Mouse (Mus musculus) hindbrain, postnatal 0 days (tissue): ENCODE results near the gene Pex6. TPM values are rescaled to one million over a fixed set of nuclear protein-coding genes. Genes with fewer than 3 reads are reported as not detected.

Source experiments
- ATAC-seq: fragments of 200-750 bp; cut with Nextera tagmentation; 2 replicates; pipeline ENCODE4 v1.8.0; 2017; ENCODE audit warnings: mild to moderate bottlenecking, moderate TSS enrichment, moderate library complexity
- DNase-seq: peaks from one replicate; pipeline ENCODE4 v3.0.0-alpha.2; 2015; ENCODE audit warnings: low spot score
- H3K27ac ChIP-seq: fragments of 300-500 bp; sonication (generic); 2 replicates; pipeline ENCODE4 v1.5.1; 2014; ENCODE audit warnings: mild to moderate bottlenecking
- H3K27me3 ChIP-seq: fragments of 300-500 bp; sonication (generic); 2 replicates; pipeline ENCODE4 v1.6.1; 2014; ENCODE audit warnings: low read length, mixed read lengths; ENCODE audit not compliant: insufficient read depth
- H3K36me3 ChIP-seq: fragments of 300-500 bp; sonication (generic); 2 replicates; pipeline ENCODE4 v1.6.1; 2014; ENCODE audit warnings: low read length, mixed read lengths; ENCODE audit not compliant: insufficient read depth
- H3K4me1 ChIP-seq: fragments of 300-500 bp; sonication (generic); 2 replicates; pipeline ENCODE4 v1.6.1; 2014; ENCODE audit warnings: antibody characterized with exemption, low read length, mixed read lengths; ENCODE audit not compliant: insufficient read depth
- H3K4me2 ChIP-seq: fragments of 300-500 bp; sonication (generic); 2 replicates; pipeline ENCODE4 v1.6.1; 2014; ENCODE audit warnings: low read depth, mild to moderate bottlenecking, low read length, moderate library complexity, mixed read lengths
- H3K4me3 ChIP-seq: fragments of 300-500 bp; sonication (generic); 2 replicates; pipeline ENCODE4 v1.5.1; 2014; ENCODE audit warnings: low read length
- H3K9ac ChIP-seq: fragments of 300-500 bp; sonication (generic); replicated peaks from 2 replicates; pipeline ENCODE4 v1.6.1; 2014; ENCODE audit warnings: mild to moderate bottlenecking, low read length, moderate library complexity, mixed read lengths
- H3K9me3 ChIP-seq: fragments of 300-500 bp; sonication (generic); 2 replicates; pipeline ENCODE4 v1.6.1; 2016; ENCODE audit warnings: low read length, mixed read lengths
- CTCF ChIP-seq: IDR thresholded peaks from 2 replicates; pipeline ENCODE4 v1.5.1; 2016; ENCODE audit warnings: antibody characterized with exemption, control low read depth, low read depth
- WGBS: fragments of 180-500 bp; shearing (Covaris S2); extraction: QIAGEN DNeasy Blood & Tissue Kit; methylation state at CpG from one replicate; pipeline ENCODE4 v1.1.7; 2014; 5-methylcytosine and 5-hydroxymethylcytosine counted together
- polyA plus RNA-seq: library from polyadenylated mRNA; unstranded; fragments of >200 nt; fragmentation: Nextera tagmentation; extraction: Ambion mirVana; gene quantifications from 2 replicates; pipeline ENCODE4 v1.2.1, GENCODE M21; 2015
- total RNA-seq: library from RNA; depleted of rRNA; stranded (reverse); fragments of >200 nt; gene quantifications from 2 replicates; pipeline ENCODE4 v1.2.3, GENCODE M21; 2014

Gene Pex6
- total and polyA plus RNA-seq, 2 experiments from 2014 or later = 18.1 to 41.7 TPM

DNA sequence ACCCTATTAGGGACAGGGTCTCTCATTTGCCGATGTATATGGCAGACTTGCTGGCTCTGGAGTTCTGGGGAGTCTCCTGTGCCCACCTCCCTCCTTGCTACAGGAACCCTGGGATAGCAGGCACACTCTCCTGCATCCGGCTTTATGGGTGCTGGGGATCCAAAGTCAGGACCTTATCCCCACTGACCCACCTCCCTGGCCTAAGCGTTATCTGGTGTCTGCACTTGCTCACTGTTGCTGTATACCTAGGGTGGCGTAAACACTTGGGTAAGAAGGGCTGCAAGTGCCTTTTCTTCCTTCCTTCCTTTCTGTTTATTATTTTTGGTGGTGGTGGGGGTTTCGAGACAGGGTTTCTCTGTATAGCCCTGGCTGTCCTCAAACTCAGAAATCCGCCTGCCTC is 30.0 kb downstream of the Pex6 start:
- no peak overlapping the region for H3K27ac ChIP-seq
- no peaks in the 10 kb centered on the region for H3K27me3 ChIP-seq
- ATAC-seq (no peak), DNase-seq (no peak)
- no peak for TF ChIP-seq CTCF
- H3K4me3 ChIP-seq = no peak overlapping the region
- no peak overlapping the region for H3K4me2 ChIP-seq
- H3K4me1 ChIP-seq = no peaks in the 10 kb centered on the region
- peaks cover 21% of the 10 kb centered on the region for H3K36me3 ChIP-seq
- no peaks in the 10 kb centered on the region for H3K9me3 ChIP-seq
- WGBS = 95% methylated on average over 6 of the region's 6 CpGs
- H3K9ac ChIP-seq = no peak overlapping the region

DNA sequence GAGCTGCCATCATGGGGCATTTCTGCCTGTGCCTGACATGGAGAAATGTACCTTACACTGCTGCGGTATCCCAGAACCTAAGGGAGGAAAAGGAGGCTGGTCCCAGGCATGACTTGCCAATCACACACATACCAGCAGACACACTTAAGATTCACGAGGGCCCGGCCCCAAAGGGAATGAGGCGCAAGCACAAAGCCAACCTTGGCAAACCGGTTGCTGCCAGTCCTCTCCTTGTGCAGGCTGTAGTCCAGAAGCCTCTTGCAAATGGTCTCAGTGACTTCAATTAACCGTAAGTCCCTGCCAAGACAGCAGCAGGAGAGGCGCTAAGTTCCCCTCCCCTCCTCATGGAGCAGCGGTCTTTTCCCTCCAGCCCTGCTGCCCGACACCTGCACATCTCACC is 31.7 kb downstream of the Pex6 start:
- H3K9me3 ChIP-seq = no peaks in the 10 kb centered on the region
- H3K36me3 ChIP-seq = peaks cover 18% of the 10 kb centered on the region
- 73% methylated on average over 9 of the region's 9 CpGs for WGBS
- H3K4me2 ChIP-seq = no peak overlapping the region
- no peaks in the 10 kb centered on the region for H3K27me3 ChIP-seq
- H3K4me1 ChIP-seq = no peaks in the 10 kb centered on the region
- no peak for TF ChIP-seq CTCF
- peak; percentile 8 for DNase-seq
- no peak overlapping the region for H3K9ac ChIP-seq
- ATAC-seq = no peak
- H3K27ac ChIP-seq = no peak overlapping the region
- H3K4me3 ChIP-seq = no peak overlapping the region

DNA sequence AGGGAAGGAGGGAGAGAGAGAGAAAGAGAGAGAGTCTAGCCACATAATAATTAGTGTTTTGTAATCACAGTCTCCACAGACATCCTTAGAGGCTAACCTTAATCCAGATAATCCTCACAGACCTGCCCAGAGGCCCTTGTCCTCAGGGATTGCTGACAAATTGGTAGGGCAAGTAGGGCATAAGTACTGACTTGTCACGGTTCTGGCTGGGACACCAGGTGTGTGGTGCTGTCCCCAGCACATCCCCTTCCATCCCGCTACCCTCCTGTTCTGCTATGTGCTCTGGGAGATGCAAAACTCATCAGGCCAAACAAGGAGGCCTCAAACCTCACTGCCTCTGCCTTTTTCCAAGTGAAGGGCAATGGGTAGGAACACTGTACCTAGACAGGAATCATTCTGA is 34.2 kb downstream of the Pex6 start:
- ATAC-seq (no peak), DNase-seq (no peak)
- H3K4me2 ChIP-seq = no peak overlapping the region
- H3K4me3 ChIP-seq = no peak overlapping the region
- peaks cover 18% of the 10 kb centered on the region for H3K36me3 ChIP-seq
- no peaks in the 10 kb centered on the region for H3K9me3 ChIP-seq
- TF ChIP-seq CTCF = no peak
- no peak overlapping the region for H3K9ac ChIP-seq
- H3K27me3 ChIP-seq = no peaks in the 10 kb centered on the region
- WGBS = 85% methylated on average over 2 of the region's 2 CpGs
- H3K4me1 ChIP-seq = peaks cover under 1% of the 10 kb centered on the region; the same call in 1 of the 2 replicates
- no peak overlapping the region for H3K27ac ChIP-seq

DNA sequence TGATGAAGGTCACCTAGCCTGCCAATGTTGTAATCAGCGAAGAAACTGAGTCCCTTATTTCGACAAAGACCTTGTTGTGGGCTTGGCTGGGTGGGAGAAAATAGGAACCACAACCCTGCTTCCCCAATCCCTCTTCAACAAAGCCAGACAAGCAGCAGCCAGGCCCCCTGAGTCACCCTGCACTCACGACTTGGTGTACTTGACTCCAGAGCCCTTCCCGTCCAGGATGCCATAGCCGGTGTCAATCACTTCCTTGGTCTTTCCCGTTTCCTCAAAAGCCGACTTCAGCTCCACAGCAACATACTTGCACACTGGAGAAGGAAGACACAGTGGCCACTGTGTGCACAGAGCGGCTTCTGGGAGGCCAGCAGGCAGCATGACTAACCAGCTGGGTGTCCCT is 36.0 kb downstream of the Pex6 start:
- H3K4me3 ChIP-seq = no peak overlapping the region
- no peaks in the 10 kb centered on the region for H3K9me3 ChIP-seq
- H3K27ac ChIP-seq = no peak overlapping the region
- no peak overlapping the region for H3K9ac ChIP-seq
- H3K4me1 ChIP-seq = peaks cover 7% of the 10 kb centered on the region; the same call in 1 of the 2 replicates
- no peak for ATAC-seq
- no peak for DNase-seq
- no peak overlapping the region for H3K4me2 ChIP-seq
- H3K36me3 ChIP-seq = peaks cover 18% of the 10 kb centered on the region
- no peaks in the 10 kb centered on the region for H3K27me3 ChIP-seq
- WGBS = 78% methylated on average over 8 of the region's 8 CpGs
- no peak for TF ChIP-seq CTCF

DNA sequence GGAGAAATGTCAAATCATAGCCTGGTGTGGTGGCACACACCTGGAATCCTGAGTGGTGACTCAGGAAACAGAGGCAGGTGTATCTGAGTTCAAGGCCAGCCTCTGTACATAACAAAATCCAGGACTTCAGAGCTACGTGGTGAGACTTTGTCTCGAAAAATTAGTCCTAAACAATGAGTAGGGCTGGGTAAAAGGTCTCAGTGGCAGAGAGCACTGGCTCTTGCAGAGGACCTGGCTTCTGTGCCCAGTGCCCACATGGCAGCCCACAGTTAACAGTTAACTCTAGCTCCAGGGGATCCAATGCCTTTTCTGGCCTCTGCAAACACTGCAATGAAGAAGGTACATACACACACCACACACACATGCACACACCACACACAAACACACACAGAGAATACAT is 36.5 kb downstream of the Pex6 start:
- no peaks in the 10 kb centered on the region for H3K9me3 ChIP-seq
- peaks cover 16% of the 10 kb centered on the region for H3K36me3 ChIP-seq
- no peak for TF ChIP-seq CTCF
- H3K27me3 ChIP-seq = no peaks in the 10 kb centered on the region
- H3K4me2 ChIP-seq = no peak overlapping the region
- H3K9ac ChIP-seq = no peak overlapping the region
- H3K4me3 ChIP-seq = no peak overlapping the region
- no peak overlapping the region for H3K27ac ChIP-seq
- H3K4me1 ChIP-seq = peaks cover 7% of the 10 kb centered on the region; the same call in 1 of the 2 replicates
- WGBS = 88% methylated on average over 2 of the region's 2 CpGs
- ATAC-seq (no peak), DNase-seq (no peak)

DNA sequence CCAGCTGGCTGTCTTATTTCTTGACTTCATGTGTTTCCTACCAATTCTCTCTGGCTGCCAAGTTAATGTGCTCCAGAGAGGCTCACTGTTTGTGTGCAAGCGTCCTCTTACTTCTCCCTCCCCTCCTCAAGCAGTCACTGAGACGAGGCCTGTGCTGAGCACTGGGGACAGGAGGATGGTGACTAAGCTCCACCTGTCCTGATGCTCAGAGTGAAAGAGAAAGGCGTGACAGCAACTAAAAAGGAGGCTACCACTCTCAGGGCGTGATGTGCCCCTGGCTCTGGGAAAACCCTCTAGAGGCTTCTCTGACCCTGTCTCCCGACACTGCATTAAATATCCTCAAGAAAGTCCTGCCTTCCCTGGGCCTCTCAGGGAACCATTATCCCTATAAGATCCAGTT is 38.0 kb downstream of the Pex6 start:
- H3K36me3 ChIP-seq = peaks cover 7% of the 10 kb centered on the region
- H3K4me3 ChIP-seq = no peak overlapping the region
- TF ChIP-seq CTCF = no peak
- H3K9me3 ChIP-seq = no peaks in the 10 kb centered on the region
- H3K27me3 ChIP-seq = no peaks in the 10 kb centered on the region
- H3K4me1 ChIP-seq = peaks cover 7% of the 10 kb centered on the region; the same call in 1 of the 2 replicates
- H3K9ac ChIP-seq = no peak overlapping the region
- no peak overlapping the region for H3K4me2 ChIP-seq
- H3K27ac ChIP-seq = no peak overlapping the region
- ATAC-seq = no peak
- DNase-seq = no peak
- WGBS = 91% methylated on average over 5 of the region's 5 CpGs

DNA sequence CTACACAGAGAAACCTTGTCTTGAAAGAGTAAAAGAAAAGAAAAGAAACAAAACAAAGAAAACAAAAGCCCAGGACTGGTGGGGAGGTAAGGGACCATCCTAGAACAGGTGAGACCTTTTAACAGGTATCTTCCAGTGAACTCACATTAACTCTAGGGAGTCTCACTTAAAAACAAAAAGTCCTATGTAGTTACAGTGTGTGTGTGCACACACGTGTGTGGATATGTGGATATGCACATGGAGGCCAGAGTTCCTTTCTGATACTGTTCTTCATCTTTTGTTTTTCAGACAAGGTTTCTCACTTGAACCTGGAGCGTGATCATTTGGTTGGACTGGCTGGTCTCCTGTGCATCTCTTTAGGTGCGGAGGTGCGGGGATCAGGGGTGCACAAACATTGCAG is 39.3 kb downstream of the Pex6 start:
- H3K27me3 ChIP-seq = no peaks in the 10 kb centered on the region
- H3K9me3 ChIP-seq = no peaks in the 10 kb centered on the region
- WGBS = 92% methylated on average over 4 of the region's 4 CpGs
- peaks cover 7% of the 10 kb centered on the region; the same call in 1 of the 2 replicates for H3K4me1 ChIP-seq
- DNase-seq (no peak), ATAC-seq (no peak)
- H3K36me3 ChIP-seq = no peaks in the 10 kb centered on the region; the same call in 1 of the 2 replicates
- H3K9ac ChIP-seq = peak overlapping the region; percentile 90
- TF ChIP-seq CTCF = no peak
- H3K4me3 ChIP-seq = peak overlapping the region; percentile 82
- peak overlapping the region; percentile 67 for H3K4me2 ChIP-seq
- no peak overlapping the region; the same call in 1 of the 2 replicates for H3K27ac ChIP-seq
